Mouse (Mus musculus): ENCODE results near the gene Fbxo7.

DNA sequence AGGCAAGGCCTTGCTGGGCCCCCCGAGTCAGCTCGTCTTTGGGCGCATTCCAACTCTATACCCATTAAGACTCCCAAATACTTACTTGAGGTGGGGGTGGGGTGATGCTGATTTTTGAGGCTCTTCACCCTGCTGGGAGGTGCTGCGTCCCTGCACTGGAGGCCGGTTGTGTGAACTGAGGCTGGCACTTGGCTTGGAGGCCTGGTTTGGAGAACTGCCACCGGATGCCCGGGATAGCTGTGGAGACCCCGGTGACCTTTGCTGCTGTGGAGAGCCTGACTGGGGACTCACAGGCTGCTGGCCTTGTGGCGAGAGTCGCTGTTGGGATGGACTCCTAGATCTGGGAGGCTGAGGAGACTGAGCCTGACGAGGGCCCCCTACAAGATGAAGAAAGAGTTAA lies 35.5 kb downstream of the Fbxo7 start:
- TF ChIP-seq POLR2A (IDR thresholded peaks at IDR 0.05; ENCODE audit: control insufficient read depth, low read depth, low read length) (no peak), CTCF (IDR thresholded peaks at IDR 0.05; ENCODE audit: control insufficient read depth, insufficient read depth, insufficient replicate concordance, low read depth, low read length) (no peak)

Measured in testis, adult 2 months (tissue).